8 mouse cellular contexts compared by ENCODE assay signal in genomic region chr9:67035957-67036451, GRCm38 (mm10). TPM values are rescaled to one million over a fixed set of nuclear protein-coding genes. Genes with fewer than 3 reads are reported as not detected.
DNase-seq lines count a peak whose midpoint lies in the region; ATAC-seq and TF ChIP-seq lines count a peak whose summit lies in the region.

No protein-coding gene starts in this region.

- 85% methylated on average over 12 of the region's 12 CpGs for WGBS in midbrain, embryonic 15.5 days

- no peak overlapping the region for H3K4me2 ChIP-seq in midbrain, embryonic 15.5 days

- TF ChIP-seq CTCF in G1E (IDR thresholded peaks at IDR 0.05; ENCODE audit: low read depth, low read length): no peak
- TF ChIP-seq CTCF in layer of hippocampus, adult 2 months (conservative IDR thresholded peaks at IDR 0.05): no peak

- no peak overlapping the region for H3K9ac ChIP-seq in midbrain, embryonic 15.5 days

- H3K27me3 ChIP-seq in G1E (ENCODE audit: insufficient read depth, low read length): no peaks in the 10 kb centered on the region
- H3K27me3 ChIP-seq in midbrain, embryonic 15.5 days (replicated peaks): no peaks in the 10 kb centered on the region

- H3K27ac ChIP-seq in layer of hippocampus, adult 2 months: peak overlapping the region; percentile 86
- no peak overlapping the region for H3K27ac ChIP-seq in midbrain, embryonic 15.5 days

- peaks cover 82% of the 10 kb centered on the region for H3K36me3 ChIP-seq in G1E (replicated peaks)
- peaks cover 30% of the 10 kb centered on the region for H3K36me3 ChIP-seq in midbrain, embryonic 15.5 days (replicated peaks)

- peak; percentile 31 to 58 for DNase-seq in adrenal gland, adult (ENCODE audit: inconsistent age in 2 of 2, low spot score in 1 of 2)
- no peak for DNase-seq in adrenal gland, postnatal 36 days
- peak; percentile 67 for DNase-seq in G1E (ENCODE audit: low spot score)
- DNase-seq in frontal cortex, adult 2 months (ENCODE audit: extremely low spot score in 1 of 2, low spot score in 1 of 2): peak; percentile 74 to 78
- peak; percentile 72 to 74 for DNase-seq in layer of hippocampus, adult 2 months (ENCODE audit: low spot score in 2 of 2)
- DNase-seq in lung, postnatal 10 days: peak; percentile 75
- DNase-seq in adrenal gland, postnatal 10 days: no peak

- H3K9me3 ChIP-seq in G1E (replicated peaks): peaks cover 8% of the 10 kb centered on the region
- 0 out of 2 replicates have a peak, but pooled peaks cover 2% of the 10 kb centered on the region for H3K9me3 ChIP-seq in midbrain, embryonic 15.5 days

- H3K4me3 ChIP-seq in G1E (ENCODE audit: low read depth, low read length): peak overlapping the region; percentile 41; the same call in 1 of the 2 replicates
- peak overlapping the region; percentile 9; the same call in 1 of the 2 replicates for H3K4me3 ChIP-seq in layer of hippocampus, adult 2 months
- H3K4me3 ChIP-seq in midbrain, embryonic 15.5 days: no peak overlapping the region

- ATAC-seq in G1E (ENCODE audit: extremely low read depth, insufficient number of reproducible peaks, low FRiP score, poor library complexity, severe bottlenecking): peak; percentile 67
- ATAC-seq in midbrain, embryonic 15.5 days (replicated peaks): no peak

- peaks cover 52% of the 10 kb centered on the region for H3K4me1 ChIP-seq in G1E (ENCODE audit: insufficient read depth, low read depth, low read length)
- H3K4me1 ChIP-seq in midbrain, embryonic 15.5 days: peaks cover 15% of the 10 kb centered on the region

RNA-seq across cellular contexts. Expression of gene Tpm1, which starts 13.2 kb away (rescaled TPM):
- total RNA-seq in adrenal gland, postnatal 36 days (2021): 100 to 1,000 TPM; 145 to 272 TPM
- total RNA-seq in G1E (2014; fragmentation: Nextera tagmentation): 182 and 191 TPM in 2 replicates
- total RNA-seq in G1E (2017): 168 and 171 TPM in 2 replicates
- 69.7 and 98.8 TPM in 2 replicates for polyA plus RNA-seq in G1E (2012)
- 265 and 280 TPM in 2 replicates for polyA plus RNA-seq in frontal cortex, adult 2 months (2012; rRNA removed)
- 100 to 1,000 TPM; 213 to 215 TPM for total RNA-seq in layer of hippocampus, adult 2 months (2021)
- 100 to 1,000 TPM; 371 to 920 TPM for total RNA-seq in adrenal gland, postnatal 10 days (2021)
- polyA plus RNA-seq in midbrain, embryonic 15.5 days (2015; fragmentation: Nextera tagmentation; extraction: Ambion mirVana): 146 and 151 TPM in 2 replicates

Comparison
In these comparisons a context has a peak if more than half of its experiments do, and no peak if none do; other contexts are left out.
1. DNase-seq: peak in adrenal gland, adult (2 of 2), G1E (single experiment), frontal cortex, adult 2 months (2 of 2), layer of hippocampus, adult 2 months (2 of 2) and lung, postnatal 10 days (single experiment); none in adrenal gland, postnatal 36 days (0 of 2) and adrenal gland, postnatal 10 days (single experiment).